Mouse (Mus musculus): ENCODE results near the gene Pacrg.

The Pacrg gene

GRCm38 (mm10) chr17:10372001-10372785, 467.9 kb downstream of the Pacrg start:
- no peak for DNase-seq (ENCODE audit: low spot score in 2 of 2)

GRCm38 (mm10) chr17:10371472-10371871, 468.6 kb downstream of the Pacrg start:
- no peak for DNase-seq (ENCODE audit: low spot score in 2 of 2)

- DNase-seq (ENCODE audit: low spot score in 2 of 2) = no peak
Observed at GRCm38 (mm10) chr17:10370660-10371130, 469.4 kb downstream of the Pacrg start.

- DNase-seq (ENCODE audit: low spot score in 2 of 2) = no peak
Observed at GRCm38 (mm10) chr17:10369961-10370659, 470.0 kb downstream of the Pacrg start.

- DNase-seq (ENCODE audit: low spot score in 2 of 2) = no peak
Observed at GRCm38 (mm10) chr17:10367044-10367443, 473.1 kb downstream of the Pacrg start.

- DNase-seq (ENCODE audit: low spot score in 2 of 2) = no peak
Observed at GRCm38 (mm10) chr17:10366577-10366976, 473.5 kb downstream of the Pacrg start.

- DNase-seq (ENCODE audit: low spot score in 2 of 2) = no peak
Observed at GRCm38 (mm10) chr17:10365501-10366482, 474.3 kb downstream of the Pacrg start.

GRCm38 (mm10) chr17:10363151-10363550, 477.0 kb downstream of the Pacrg start:
- no peak for DNase-seq (ENCODE audit: low spot score in 2 of 2)

GRCm38 (mm10) chr17:10361882-10362291, 478.2 kb downstream of the Pacrg start:
- no peak for DNase-seq (ENCODE audit: low spot score in 2 of 2)

GRCm38 (mm10) chr17:10360738-10361137, 479.4 kb downstream of the Pacrg start:
- no peak for DNase-seq (ENCODE audit: low spot score in 2 of 2)

GRCm38 (mm10) chr17:10359466-10359865, 480.6 kb downstream of the Pacrg start:
- no peak for DNase-seq (ENCODE audit: low spot score in 2 of 2)

- no peak for DNase-seq (ENCODE audit: low spot score in 2 of 2)
Observed at GRCm38 (mm10) chr17:10357348-10357747, 482.8 kb downstream of the Pacrg start.

GRCm38 (mm10) chr17:10356294-10356693, 483.8 kb downstream of the Pacrg start:
- no peak for DNase-seq (ENCODE audit: low spot score in 2 of 2)

GRCm38 (mm10) chr17:10355746-10356145, 484.4 kb downstream of the Pacrg start:
- no peak for DNase-seq (ENCODE audit: low spot score in 2 of 2)
